Mouse (Mus musculus) skeletal muscle tissue, adult 2 months (tissue): Measurements from ENCODE around the gene Tenm3.

Source experiments
- DNase-seq: peaks from one replicate; pipeline ENCODE4 v3.0.0-alpha.2; 2012; ENCODE audit warnings: low read depth, low spot score

The Tenm3 gene

DNA sequence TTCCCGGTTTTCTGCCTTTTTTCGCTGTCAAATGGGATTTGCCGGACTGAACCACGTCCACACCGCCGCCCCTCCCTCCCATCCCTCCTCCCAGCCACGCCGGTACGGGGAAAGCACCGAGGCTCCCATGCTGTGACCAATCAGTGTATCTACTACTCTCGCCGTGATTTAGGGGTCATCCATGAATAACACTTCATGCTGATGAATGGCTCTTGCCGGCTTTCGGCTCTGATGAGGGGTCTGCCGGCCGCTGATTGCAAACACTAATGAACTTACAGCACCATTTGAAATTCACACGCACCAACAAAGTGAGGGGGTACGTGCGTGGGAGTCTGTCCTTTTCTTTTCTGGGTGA is at the start of gene Tenm3:
Gene Tenm3, minus strand, starts transcription at position 21 of the 355 bp plus-strand sequence.
- DNase-seq = no peak

DNA sequence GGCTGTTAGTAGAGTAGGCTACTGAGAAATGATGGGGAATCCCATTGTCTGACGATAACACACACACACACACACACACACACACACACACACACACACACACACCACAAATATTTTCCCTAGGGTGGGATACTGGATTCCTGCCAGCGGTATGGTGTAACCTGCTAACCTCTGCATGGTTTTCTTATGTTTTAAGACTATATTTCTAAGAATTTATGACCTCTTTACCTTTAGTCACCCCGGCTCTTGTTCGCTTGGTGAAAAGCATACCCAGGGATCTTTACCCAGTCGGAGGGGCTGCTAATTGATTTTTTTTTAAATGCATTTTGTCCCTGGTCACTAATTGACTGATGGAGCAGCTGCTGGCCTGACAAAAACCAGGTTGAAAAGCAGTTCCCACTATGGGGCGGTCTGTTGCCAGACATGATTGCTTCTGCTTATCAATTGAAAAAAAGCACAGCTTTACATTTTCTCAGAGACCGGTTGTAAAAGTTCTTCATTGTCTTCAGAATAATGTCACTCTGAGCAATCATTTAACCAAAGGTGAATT is 46.5 kb upstream of the Tenm3 start:
- DNase-seq = no peak

DNA sequence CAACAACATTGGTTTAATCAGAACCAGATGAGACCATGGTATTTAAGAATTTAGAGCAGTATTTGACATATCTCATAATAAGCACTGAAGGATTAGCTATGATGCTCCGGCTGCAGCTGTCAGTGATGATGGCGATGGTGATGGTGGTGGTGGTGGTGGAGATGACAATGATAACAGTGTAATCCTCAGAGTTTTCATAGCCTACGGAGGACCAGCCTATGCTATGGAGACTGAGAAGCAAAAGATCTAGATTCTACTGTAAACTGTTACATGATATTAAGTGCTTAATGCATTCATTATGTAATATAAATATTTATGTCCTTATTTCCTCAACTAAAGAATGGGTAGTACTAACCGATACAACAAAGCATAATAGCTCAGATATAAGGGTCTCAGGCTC is 40.5 kb upstream of the Tenm3 start:
- DNase-seq = no peak

DNA sequence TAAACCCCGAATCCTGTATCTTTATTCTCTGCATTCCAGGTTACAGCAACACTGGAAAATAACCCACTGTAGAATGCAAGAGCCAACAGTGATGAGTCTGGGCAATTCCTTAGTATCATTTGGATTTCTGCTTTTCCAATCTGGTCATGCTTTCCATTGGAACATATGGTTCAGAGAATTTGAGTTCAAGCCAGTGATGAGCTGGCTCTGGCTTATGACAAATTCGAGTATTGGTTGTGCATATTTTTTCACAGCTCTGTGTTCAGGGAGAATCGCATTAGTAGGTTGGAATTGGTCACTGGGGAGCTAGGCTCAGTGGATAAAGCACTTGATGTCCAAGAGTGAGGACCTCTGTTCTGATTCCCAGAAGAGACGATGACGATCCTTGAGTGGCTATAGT is 36.8 kb upstream of the Tenm3 start:
- DNase-seq = no peak

DNA sequence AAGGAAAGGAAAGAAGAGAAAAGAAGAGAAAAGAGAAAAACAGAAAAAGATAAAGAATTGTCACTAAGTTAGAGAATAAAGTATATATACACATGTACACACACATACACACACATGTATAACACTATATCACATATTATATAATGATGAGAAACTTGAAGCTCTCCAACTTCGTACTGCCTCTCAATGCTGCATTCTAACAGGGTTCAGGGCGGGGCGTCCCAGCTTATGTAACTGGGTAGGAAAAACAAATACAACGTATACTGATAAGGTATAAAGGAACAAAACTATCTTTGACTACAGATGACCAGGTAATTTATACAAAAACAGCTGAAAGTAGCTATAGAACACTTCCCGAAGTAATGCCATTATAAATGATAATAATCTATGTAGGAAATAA is 22.2 kb upstream of the Tenm3 start:
- DNase-seq = no peak

DNA sequence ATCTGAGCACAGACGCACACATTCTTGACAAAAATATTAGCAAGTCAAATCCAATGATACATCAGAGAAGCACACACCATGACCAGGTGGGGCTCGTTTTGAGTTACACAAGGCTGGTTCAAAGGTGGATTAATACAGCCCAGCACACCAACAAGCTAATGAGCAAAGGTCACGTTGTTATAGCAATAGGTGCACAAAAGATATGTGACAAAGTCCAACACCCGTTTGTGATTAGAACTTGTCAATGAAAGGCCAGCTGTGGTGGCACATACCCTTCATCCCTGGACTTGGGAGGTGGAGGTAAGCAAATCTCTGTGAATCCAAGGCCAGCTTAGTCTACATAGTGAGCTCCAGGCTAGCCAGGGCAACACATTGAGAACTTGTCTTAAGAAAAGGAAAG is 21.7 kb upstream of the Tenm3 start:
- DNase-seq = no peak

DNA sequence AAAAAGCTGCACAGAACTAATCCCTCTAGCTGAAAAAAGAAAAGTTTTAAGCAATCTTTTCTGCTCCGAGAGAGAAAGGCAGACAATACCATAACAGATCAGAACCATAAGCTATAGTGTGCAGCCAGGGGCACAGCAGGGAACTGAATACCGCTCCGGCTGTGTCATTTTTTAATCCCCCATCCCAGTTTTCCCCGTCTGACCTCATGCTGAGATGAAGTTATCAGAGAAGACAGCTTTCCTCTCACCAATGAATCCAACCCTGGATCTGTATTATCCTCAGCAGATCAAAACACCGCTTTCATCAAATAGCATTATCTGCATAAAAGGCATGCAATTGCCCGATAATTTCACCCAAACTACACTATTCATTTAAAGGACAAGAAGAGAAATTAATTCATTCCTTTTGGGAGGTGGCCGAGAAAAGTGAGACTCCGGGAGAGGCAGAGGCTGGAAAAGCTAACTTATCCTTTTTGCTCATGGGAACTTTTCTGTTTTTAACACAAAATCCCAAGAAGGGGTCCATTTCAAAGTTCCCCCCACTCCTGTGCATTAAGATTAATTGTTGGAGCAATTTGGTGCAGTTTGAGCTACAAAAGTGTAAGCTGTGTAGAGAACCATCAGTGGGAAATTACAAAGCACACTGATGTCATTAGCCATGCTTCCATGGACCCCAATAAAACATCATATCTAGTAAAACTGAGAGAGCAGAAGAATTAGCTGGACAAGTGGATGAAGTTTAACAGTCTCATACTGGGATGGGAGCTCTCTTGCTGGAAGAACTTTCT is 6.7 kb upstream of the Tenm3 start:
- DNase-seq = no peak

DNA sequence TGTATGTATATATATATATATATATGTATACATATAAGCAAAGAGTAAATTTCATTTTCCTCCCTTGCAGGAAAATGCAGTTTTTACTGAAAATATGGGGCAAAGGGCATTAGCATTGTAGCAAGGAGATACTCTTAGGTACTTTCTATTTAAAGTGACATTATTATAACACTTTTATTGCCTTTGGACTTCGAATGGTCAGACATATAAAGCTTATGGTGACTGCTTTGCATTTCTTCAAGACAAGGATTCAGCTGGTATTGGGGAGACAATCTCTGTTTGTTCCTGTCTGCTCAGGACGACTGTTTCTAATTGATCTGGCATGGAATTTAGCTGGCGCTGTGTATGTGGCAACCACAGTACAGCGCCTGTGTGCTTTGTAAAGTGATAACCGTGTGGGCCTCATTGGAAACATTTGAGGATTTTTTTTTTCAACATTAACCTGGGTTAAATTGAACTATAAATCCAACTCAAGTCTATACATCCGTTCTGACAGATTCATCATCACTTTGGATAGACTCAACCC is 5.4 kb upstream of the Tenm3 start:
- no peak for DNase-seq

DNA sequence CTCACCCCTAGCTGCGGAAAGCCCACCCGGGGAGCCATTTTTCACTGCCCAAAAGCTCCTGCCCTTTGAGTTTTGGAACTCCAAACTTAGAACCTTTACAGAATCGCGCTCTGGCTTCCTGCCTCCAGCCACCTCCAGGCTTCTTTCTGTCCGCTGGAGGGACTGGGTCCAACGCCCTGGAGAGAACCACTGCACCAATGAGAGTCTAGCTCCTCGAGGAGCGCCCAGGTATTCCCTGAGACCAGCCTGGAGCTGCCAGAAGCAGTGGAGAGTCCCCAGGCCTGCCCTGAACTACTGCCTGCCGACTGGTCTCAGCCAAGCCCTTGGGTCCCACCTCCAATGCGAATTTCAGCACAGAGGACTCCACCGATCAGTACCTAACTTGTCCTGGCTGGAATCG is 1.2 kb upstream of the Tenm3 start:
- no peak for DNase-seq

DNA sequence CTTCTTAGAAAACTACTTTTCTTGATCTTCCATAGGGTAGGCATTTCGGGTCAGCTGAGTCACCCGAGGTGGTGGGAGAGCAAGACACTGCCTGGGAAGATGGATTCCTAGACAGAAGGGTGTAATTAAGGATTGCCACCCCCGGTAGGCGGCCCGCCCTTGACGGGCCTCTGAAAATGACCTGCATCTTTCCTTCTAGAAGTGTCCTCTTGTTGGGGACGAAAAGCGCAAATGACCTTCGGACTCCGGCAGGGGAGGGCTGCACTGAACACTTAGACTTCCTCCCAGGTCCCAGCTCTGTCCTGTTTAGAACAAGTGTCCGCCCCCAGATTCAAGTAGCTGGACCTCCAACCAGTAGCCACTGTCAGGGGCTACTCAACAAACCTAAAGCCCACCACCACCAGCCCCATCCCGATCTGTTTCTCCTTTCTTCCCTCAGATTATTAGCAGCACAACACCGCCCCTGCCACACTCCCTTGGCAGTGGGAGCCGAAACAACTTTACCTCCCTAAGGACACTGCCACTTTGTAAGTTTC is 687 bp upstream of the Tenm3 start:
- no peak for DNase-seq

DNA sequence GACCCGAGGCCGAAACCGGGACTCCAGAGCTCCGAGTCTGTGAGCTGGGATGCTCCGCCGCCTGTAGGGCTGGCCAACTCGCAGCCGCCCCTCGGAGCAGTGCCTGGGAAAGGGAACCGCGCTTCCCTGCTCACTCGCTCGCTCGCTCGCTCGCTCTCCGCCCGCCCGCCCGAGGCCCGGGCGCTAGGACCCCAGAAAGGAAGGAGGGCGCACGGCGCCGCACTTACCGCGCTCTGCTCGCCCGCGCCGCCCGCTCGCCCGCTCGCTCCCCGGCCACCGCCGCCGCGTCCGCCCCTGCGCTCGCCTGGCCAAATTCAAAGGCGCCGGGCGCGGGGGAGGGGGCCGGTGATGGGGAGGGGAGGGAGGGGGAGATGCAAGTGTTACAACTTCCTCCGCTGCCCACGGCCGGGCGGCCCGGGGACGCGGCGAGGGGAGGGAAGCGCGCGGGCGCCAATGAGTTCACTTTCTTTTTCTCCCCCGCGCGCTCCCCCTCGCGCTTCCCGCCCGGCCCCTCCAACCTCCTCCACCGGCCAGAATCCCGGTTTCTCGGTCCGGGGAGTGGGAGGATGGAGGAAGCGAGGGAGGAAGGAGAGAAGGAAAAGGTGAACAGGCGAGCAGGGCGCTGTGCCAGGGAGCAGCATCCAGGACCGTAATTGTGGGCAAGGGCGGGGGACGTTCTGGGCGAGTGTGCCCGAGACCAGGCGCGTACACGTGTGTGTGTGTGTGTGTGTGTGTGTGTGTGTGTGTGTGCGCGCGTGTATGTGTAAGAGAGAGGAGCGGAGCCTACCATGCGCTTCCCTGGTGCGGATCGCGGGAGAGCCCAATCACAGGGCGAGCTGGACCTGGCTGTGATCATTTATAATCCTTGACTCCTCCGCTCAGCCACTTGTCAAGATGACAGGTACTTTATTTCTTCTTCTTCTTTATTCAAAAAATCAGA is 490 bp downstream of the Tenm3 start:
- no peak for DNase-seq

DNA sequence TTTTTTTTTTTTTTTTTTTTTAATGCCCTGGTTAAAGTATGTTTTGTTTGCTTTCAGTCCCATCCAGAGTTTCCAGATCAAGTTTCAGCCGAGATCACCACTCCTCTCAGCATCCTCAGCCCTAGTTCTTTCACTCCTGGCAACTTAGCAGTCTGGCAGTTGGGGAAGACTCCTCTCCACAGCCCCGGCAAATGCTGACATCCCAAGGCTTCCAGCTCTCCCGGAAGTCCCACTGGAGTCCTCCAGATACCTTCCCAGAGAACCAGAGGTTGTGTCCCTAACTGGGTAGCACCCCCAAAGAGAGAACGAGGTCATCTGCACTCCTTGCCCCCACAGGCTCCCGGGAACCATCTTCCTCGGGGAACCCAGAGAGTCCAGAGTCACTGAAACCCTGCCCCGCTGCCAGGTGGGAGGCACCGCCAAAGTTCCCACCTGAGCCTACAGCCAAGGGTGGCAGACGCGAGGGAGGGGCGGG is 1.2 kb downstream of the Tenm3 start:
- no peak for DNase-seq

DNA sequence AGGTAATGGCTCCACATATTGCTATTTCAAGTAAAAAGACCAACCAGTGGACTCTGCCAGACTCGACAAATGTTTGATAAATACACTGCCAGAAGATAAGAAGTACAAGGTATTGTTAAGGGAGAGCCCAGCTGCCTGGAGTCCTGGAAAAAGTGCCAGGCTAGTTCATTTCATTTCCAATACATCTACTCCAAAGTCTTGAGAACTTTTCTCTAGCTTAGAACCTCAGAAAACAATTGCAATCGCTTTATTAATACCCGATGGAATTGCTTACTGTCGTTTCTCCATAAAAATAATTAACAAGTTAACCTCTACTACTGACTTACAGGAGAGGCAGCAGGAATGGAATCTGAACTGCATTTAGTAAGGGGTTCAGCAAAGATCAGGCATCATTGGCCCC is 1.7 kb downstream of the Tenm3 start:
- no peak for DNase-seq

DNA sequence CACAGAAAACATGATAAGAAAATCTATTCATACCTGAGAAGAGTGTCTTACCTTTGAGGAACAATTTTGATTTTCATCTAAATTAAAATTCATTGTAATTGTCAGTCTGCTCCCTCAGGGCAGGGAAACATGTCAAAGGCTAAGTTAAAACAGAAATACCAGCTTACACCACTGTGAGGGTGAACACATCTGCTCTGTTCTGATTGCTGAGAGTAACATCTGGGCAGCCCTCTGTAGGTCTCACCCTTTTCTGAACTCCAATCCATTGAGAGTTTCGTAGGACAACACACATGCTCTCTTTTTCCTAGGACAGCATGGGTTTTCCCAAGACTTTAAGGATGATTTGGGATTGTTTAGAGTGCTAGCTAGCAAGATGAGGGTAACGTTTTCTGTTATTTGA is 8.0 kb downstream of the Tenm3 start:
- DNase-seq = no peak

DNA sequence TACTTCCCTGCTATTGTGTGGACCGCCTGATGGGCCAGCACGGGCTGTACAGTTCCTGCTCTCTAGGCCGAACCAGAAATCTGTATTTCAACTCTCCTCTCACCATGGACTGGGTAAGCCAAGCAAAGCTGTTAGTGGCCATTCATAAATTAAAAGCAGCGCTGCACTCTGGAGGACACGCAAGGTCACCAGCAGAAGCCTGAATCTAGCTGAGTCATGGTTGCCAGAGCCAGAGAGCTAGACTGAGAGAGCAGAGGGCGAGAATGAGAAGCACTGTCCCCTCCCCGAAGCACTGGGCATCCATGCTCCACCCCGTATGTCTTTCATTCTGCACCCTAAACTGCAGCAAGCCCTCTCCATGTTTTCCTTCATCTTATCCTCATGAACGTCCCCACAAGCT is 16.3 kb downstream of the Tenm3 start:
- no peak for DNase-seq

DNA sequence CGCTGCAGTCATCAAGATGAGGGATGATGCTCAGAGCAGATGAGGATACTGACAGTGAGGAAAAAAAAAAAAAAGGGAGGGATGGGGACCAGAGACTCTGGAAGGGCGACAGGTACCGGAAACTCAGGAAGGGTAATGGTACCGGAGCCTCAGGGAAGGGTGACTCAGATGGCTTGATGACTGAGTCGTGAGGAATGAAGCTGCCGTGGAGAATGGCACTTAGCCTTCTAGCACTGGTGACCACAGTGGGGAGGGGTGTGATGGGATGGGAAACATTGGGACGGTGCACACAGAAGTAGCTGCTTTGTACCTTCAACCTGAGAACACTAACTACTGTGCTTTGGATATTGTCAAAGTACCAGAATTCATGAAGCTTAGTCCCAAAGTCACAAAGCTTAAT is 18.1 kb downstream of the Tenm3 start:
- no peak for DNase-seq

DNA sequence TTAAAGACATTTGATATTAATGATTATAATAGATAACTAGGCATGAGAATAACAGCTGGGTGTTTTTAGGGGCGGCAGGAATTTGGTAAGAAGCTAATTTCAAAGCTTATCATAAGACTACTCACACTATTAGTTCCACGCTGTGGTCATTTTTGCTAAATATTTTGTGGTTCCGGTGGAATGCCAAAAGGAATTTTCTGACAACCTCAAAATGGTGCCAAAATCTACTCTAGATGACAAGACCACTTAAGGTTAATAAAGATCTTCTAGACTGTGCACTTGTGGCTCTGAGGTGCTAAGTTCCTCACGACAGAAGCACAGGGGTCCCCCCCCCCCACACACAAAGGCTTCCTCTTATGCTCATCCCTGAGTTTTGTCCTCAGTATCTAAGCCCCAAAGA is 21.5 kb downstream of the Tenm3 start:
- no peak for DNase-seq

DNA sequence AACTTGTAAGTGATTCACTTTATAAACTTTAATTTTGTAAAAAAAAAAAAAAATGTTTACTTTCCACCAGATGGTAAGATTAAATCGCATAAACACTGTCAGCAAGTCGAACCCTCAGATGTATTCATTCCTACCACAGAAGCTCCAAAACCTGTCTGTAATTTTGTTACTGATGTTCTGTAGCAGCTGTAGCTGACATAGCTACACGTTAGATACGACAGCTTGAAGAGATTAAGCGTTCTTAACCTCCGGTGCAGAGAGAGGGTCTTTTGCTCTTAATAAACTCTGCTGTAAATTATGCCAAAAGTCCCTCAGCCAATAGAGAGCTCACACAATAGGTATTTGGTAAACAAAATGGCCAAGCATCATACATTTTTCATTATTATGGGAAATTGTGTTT is 23.8 kb downstream of the Tenm3 start:
- no peak for DNase-seq

DNA sequence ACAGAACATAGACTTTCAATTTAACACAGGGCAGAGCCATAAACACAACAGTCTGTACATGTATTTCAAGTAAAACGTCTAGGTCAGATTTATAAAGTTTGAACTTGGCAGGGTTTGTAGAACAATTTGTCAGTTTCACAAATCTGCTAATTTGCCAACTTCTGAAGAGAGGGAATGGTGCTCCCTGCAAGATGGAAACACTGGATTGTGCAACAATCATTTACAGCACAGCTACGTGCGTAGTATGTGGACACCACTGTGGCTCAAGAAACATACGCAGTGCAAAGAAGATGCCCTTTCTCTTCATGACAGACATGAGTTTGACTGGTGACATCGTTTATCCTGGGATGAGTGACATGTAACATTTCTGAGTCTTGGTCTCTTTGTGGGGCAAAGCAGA is 24.4 kb downstream of the Tenm3 start:
- DNase-seq = no peak

DNA sequence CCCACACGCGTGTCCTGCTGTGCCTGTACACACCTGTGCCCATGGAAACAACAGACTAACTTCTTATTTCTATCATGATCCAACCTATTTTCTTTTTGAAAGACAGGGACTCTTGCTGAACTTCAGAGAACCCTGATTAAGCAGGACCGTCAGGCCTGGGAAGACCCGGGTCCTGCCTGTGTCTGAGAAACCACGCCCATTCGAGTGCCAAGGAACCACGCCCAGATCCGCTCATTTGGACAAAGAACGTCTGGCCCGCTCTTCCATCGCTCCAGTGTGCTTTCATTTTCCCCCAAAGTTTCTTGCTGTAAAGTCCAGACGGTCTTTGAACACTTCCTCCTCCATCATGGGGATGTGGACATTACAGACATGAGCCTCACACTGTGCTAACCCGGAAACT is 26.8 kb downstream of the Tenm3 start:
- no peak for DNase-seq

DNA sequence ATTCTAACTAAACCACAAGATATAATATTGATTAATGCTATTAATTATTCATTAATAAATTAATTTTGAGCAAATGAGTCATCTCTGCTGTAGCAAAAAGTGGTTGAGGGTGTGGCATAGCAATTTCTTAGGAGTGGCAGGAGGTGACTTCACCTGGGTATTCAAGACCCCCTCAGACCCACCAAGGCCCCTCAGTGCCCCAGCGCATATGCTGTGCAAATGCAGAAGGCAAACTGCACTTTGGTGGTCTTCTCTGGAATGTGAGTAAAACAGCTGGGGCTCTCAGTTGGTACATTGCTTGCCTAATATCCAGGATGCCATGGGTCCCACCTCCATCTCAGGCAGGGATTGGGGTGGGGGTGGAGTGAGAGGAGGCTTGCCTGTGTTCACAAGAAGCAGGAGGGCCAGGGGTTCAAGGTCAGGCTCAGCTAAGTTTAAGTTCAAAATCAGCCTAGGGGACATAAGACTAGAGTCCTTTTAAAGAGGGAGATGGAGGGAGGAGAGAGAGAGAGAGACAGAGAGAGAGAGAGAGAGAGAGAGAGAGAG is 31.5 kb downstream of the Tenm3 start:
- DNase-seq = no peak

DNA sequence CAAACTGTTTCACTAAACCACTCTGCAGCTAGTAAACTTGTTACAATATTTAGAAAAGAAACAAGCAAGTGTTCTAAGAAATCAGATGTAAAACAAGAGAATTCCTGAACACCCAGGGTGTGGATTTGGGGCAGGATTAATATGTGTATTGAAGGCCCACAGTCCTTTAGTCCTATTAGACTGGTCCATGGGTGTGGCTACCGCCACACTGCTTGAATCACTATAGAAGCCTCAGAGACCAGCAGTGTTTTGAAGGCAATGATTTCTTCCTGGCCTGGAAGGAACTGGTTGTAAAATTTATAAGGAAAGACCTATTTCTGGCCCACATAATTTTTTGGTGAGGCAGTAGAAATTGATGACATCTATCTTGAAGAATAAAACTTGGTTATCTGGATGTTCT is 33.1 kb downstream of the Tenm3 start:
- DNase-seq = no peak
